Mouse (Mus musculus): ENCODE results near the gene Ces4a. TPM values are rescaled to one million over a fixed set of nuclear protein-coding genes. Genes with fewer than 3 reads are reported as not detected.

Gene Ces4a
- total RNA-seq, 2 experiments from 2014 or later: not detected

DNA sequence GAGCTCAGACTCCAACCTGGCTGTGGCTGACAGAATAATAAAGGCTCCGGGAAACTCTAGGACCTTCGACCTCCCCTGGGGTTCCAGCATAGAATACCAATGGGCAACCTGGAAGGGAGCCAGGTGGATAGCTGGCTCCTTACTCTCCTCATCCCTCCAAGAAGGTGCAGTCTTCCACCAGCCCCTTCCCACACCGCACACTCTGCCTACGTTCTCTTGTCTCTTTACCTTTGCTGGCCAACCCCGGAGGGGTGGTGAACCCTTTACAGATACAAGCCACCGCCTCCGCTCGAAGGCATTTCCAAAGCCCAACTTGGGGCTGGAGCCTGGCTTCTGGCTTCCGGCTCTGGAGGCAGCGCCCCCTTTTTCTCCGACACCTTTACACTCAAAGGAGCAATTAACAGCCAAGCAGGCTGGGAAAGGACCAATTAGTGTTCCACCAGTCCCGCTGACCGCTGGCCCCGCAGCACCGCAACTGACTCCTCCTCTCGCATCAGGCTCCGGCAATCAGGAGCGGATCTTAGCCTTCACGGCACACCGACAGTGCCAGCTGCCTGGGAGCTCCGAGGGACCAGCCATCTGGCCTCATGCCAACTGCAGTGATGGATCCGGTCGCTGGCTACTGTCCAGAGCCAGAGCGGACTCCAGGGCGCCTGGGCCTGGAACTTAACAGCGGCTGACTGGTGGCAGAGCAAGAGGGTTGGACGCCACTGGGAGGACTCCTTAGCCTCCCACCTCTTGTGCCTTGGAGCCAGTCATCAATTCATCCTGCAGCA is 21.2 kb downstream of the Ces4a start:
- Histone ChIP-seq H3K27ac (0 out of 2 replicates have a peak overlapping the region, but pooled peaks have one; percentile 17), H3K4me3 (peak overlapping the region; percentile 41)
- no peak for TF ChIP-seq CTCF (IDR thresholded peaks at IDR 0.05)
- peak; percentile 62 to 75 for DNase-seq (ENCODE audit: extremely low spot score in 1 of 2, low spot score in 2 of 2)
- intact Hi-C loops (cut with DNase I): no loop called here

DNA sequence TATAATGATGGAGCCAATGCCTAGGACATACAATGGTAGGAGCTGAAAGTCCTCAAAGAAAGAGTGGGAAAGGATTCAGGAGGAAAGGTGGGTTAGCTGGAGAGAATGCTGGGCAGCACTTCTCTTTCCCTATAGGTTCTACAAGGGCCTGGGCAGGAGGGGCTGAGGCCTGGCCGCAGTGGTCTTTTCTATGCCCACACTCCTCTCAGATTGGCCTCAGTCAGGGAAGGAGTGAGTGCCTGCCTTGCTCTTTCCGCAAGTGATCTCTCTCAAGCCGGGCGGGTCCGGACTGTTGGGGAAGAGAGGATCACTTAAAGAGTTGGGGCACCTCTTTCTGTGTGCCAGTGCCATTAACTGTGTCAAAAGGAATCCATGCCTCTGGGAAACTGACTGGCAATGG is 22.7 kb downstream of the Ces4a start:
- TF ChIP-seq CTCF (IDR thresholded peaks at IDR 0.05): no peak
- H3K4me3 ChIP-seq: no peak overlapping the region
- no peak for DNase-seq (ENCODE audit: extremely low spot score in 1 of 2, low spot score in 2 of 2)
- intact Hi-C loops (cut with DNase I): no loop called here
- H3K27ac ChIP-seq: no peak overlapping the region

DNA sequence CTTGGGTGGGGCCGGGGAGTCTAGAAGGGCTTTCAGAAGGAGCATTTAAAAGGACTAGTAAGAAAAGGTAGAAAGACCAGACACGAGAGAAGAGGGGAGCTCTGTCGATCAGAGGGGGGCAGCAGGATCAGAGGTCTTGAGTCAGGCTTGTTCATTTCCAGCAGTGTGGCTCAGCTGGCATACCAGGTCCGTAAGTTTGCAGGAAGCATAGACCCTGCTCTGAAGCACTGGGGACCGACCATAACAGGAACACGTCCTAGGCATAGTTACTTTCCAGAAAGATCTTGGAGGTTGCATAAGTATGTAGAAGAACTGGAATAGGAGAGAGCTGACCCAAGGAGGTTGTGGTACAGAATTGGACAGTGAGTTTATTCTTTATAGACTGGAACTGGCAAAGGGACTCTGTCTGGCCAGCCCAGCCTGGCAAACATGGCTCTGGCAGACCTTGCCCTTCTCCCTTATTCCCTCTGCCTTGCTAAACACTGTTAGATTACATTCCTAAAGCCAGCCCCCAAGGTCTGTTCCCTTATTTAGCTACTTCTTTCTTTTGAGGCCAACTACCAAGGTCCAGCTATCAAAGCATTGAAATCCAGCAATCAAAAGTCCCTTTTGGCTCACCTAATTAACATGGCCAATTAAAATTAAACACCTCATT is 23.6 kb downstream of the Ces4a start:
- Histone ChIP-seq H3K4me3 (no peak overlapping the region), H3K27ac (no peak overlapping the region)
- TF ChIP-seq CTCF (IDR thresholded peaks at IDR 0.05): no peak
- intact Hi-C loops (cut with DNase I): no loop called here
- no peak for DNase-seq (ENCODE audit: extremely low spot score in 1 of 2, low spot score in 2 of 2)

DNA sequence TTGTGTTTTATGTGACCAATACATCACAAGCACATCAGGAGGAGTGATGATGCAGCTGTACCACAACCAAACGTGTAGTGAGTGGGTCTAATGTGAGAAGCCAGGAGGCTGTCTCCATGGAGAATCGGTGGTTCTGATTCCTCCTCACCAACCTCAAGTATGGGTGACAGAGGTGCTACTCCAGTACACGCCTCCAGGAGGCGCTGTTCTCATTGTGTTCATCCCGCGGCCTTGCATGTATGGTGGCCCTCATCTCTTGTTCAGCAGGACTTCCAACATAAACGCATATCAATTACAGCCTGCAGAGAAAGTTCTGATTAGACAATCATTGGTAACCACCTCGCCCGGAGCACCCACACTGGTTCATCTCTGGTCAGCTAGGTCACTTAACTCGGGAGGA is 26.0 kb downstream of the Ces4a start:
- no peak for DNase-seq (ENCODE audit: extremely low spot score in 1 of 2, low spot score in 2 of 2)
- intact Hi-C loops (cut with DNase I): no loop called here
- TF ChIP-seq CTCF (IDR thresholded peaks at IDR 0.05): peak; percentile 55

DNA sequence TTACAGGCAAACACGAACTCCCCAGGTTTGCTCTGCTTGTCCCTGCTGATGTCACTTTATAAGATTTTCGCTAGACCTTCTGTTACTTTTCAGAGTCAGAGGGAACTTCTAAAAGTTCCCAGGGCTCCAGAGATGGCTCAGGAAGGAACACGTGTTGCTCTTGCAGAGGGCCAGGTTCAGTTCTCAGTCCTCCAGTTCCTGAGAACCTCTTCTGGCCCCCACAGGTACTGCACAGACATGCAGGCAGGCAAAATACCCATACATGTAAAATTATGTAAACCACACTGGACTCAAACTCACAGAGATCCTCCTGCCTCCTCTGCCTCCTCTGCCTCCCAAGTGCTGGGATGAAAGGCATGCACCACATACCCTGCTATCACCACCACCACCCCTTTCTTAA is 26.5 kb downstream of the Ces4a start:
- intact Hi-C loops (cut with DNase I): no loop called here
- no peak for DNase-seq (ENCODE audit: extremely low spot score in 1 of 2, low spot score in 2 of 2)
- no peak for TF ChIP-seq CTCF (IDR thresholded peaks at IDR 0.05)
- Histone ChIP-seq H3K27ac (no peak overlapping the region), H3K4me3 (no peak overlapping the region)

More for the DNA sequence above, 26.0 kb downstream of the Ces4a start:
- Histone ChIP-seq H3K4me3 (no peak overlapping the region), H3K27ac (no peak overlapping the region)

DNA sequence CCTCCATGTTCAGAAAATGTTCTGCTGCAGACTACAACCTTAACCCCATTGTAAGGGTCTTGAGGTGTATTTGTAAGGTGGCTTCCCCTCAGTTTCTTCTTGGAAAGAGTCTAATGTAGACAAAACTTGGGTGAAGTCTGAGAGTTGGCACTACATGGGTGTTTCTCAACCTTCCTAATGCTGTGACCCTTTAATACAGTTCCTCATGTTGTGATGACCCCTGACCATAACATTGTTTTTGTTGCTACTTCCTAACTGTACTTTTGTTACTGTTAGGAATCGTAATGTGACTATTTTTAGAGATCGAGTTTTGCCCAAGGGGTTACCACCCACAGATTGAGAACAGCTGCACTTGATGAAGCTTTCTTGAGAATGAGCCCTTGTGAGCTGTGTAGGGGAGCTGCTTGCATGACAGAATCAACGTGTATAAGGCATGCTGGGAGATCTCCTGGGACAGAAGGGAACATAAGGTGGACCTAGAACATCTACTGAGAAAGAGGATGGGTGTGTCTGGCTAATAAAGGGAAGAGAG is 29.6 kb downstream of the Ces4a start:
- no peak overlapping the region for H3K4me3 ChIP-seq
- intact Hi-C loops (cut with DNase I): no loop called here
- TF ChIP-seq CTCF (IDR thresholded peaks at IDR 0.05): no peak
- DNase-seq (ENCODE audit: extremely low spot score in 1 of 2, low spot score in 2 of 2): no peak
- no peak overlapping the region for H3K27ac ChIP-seq

DNA sequence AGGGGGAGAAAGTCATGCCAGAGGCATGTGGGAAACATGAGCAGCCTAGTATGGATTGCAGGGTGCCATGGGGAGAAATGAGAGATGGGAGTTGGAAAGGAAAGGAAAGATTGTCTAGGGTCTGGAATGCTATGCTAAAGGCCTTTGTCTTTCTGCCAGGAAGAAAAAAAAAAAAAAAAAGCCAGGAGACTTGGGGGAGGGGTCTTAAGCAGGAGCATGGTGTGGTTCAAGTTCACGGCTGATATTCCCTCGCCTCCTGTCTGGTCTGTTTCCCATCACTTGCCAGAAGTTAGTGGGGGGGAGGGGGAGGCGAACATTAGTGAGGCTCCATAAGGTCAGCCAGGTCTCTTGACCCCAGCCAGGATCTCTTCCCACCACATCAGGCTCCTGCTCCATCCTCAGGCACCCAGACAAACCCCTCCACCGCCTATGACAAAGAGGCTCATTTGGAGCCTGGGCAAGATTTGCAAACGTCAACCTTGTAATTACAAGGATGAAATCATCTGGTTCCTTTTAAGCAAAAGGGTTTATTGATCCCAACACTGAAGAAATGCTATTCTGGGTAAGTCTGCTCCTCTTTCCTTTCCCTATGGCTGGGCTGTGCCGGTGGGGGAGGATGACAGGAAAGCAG is 32.8 kb downstream of the Ces4a start:
- intact Hi-C loops (cut with DNase I): no loop called here
- no peak overlapping the region for H3K27ac ChIP-seq
- no peak overlapping the region for H3K4me3 ChIP-seq
- TF ChIP-seq CTCF (IDR thresholded peaks at IDR 0.05): no peak
- DNase-seq (ENCODE audit: extremely low spot score in 1 of 2, low spot score in 2 of 2): no peak

DNA sequence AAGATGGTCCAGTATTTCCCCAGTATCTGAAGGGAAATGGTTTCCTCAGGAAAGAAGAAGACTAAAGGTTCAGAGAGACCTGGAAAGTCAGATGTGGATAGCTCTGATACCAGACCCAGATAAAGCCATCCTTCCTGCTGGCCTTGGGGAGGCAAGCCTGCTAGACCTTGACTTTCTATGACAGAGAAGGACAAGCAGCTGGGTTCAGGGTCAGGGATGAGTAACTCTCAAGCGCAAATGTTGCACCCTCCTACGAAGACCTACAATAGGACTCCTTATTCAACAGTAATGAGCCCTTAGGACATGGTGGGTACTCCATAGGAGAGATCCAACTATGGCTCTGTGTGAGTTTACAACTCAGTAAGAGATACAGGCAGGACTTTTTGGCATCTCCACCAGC is 33.6 kb downstream of the Ces4a start:
- TF ChIP-seq CTCF (IDR thresholded peaks at IDR 0.05): no peak
- no peak for DNase-seq (ENCODE audit: extremely low spot score in 1 of 2, low spot score in 2 of 2)
- intact Hi-C loops (cut with DNase I): no loop called here
- Histone ChIP-seq H3K27ac (no peak overlapping the region), H3K4me3 (no peak overlapping the region)

DNA sequence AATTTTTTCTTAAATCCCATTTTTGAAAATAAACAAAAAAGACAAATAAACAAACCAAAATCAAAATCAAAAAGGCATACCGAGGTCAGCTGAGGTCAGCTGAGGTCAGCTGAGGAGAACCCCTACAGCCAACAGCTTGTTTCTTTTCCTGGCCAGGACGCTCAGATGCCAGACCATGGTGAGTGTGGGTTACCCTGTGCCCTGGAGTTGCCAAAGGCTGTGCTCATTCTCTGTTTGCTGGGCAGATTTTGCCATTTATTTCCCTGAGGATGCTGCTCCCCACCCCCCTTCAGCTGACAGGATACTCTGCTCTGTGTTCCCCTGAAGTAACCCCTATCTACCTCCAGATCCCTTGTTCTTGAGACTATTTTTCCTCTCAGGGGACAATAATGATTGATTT is 35.5 kb downstream of the Ces4a start:
- no peak overlapping the region for H3K27ac ChIP-seq
- intact Hi-C loops (cut with DNase I): no loop called here
- DNase-seq (ENCODE audit: extremely low spot score in 1 of 2, low spot score in 2 of 2): no peak
- H3K4me3 ChIP-seq: no peak overlapping the region
- TF ChIP-seq CTCF (IDR thresholded peaks at IDR 0.05): no peak

DNA sequence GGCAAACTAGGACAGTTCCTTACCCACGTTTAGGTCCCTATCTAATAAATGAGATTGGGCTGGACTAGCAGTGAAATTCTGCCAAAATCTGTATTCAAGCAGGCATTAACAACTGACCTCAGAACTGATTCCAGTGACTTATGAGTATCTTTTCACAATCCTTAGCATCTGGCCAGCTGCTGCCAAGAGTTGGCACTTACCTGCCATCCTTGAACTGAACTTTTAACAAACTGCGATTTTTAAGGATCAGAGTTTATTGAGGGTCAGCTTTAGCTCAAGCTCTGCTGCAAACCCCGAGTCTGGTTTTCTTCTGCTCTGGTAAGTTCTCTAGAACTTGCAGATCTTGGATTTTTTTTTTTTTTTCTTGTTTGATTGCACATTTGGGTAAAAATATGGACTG is 38.0 kb downstream of the Ces4a start:
- Histone ChIP-seq H3K4me3 (no peak overlapping the region), H3K27ac (no peak overlapping the region)
- no peak for DNase-seq (ENCODE audit: extremely low spot score in 1 of 2, low spot score in 2 of 2)
- TF ChIP-seq CTCF (IDR thresholded peaks at IDR 0.05): no peak
- intact Hi-C loops (cut with DNase I): no loop called here

DNA sequence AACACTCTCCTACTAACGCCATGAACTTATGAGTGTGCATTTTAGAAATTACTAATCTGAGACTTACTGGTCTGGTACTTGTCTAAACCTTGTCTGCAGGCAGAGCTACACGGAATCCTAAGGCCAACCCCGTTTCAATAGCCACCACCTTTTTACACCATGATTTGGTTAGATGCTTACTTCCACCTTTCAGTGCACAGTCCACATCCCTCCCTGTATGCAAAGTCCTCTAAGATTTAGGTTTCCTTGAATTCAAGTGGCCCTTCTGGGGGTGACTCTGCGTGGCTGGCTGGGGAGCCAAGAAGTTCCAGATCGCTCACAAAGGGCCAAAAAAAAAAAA is 38.4 kb downstream of the Ces4a start:
- intact Hi-C loops (cut with DNase I): loop anchor here (5.0 kb wide), 1 partner anchor 52 kb away; no protein-coding TSS in a partner anchor
- peak overlapping the region; percentile 70; the same call in 1 of the 2 replicates for H3K27ac ChIP-seq

More for the DNA sequence above, 38.4 kb downstream of the Ces4a start:
- no peak for TF ChIP-seq CTCF (IDR thresholded peaks at IDR 0.05)
- peak overlapping the region; percentile 85 for H3K4me3 ChIP-seq
- DNase-seq (ENCODE audit: extremely low spot score in 1 of 2, low spot score in 2 of 2): no peak

Measured in left cerebral cortex, adult 2 months (tissue).